Mouse (Mus musculus) cerebellum, postnatal 14 days (tissue): ENCODE data around the gene Hcfc2.
A peak's percentile ranks its signal among the peaks of the same experiment; 100 is the strongest.

ENCODE experiments used
- DNase-seq, 2 experiments: peaks; one replicate each; pipeline ENCODE4 v3.0.0; 2021; ENCODE audit warnings: mixed read lengths in 2 of 2

Gene Hcfc2

GRCm38 (mm10) chr10:82777075-82777474, 81.1 kb downstream of the Hcfc2 start:
- no peak for DNase-seq

GRCm38 (mm10) chr10:82777886-82778285, 81.9 kb downstream of the Hcfc2 start:
- peak in 1 of 2 experiments; percentile 52 for DNase-seq

- DNase-seq, result no peak
Measured at GRCm38 (mm10) chr10:82778791-82779549, 83.0 kb downstream of the Hcfc2 start.

- no peak for DNase-seq
Measured at GRCm38 (mm10) chr10:82779831-82780230, 83.9 kb downstream of the Hcfc2 start.

GRCm38 (mm10) chr10:82780322-82780721, 84.4 kb downstream of the Hcfc2 start:
- no peak for DNase-seq

- DNase-seq, result no peak
Measured at GRCm38 (mm10) chr10:82780816-82781215, 84.9 kb downstream of the Hcfc2 start.

- DNase-seq, result no peak
Measured at GRCm38 (mm10) chr10:82782472-82782871, 86.5 kb downstream of the Hcfc2 start.

- DNase-seq, result no peak
Measured at GRCm38 (mm10) chr10:82789181-82789580, 93.2 kb downstream of the Hcfc2 start.

GRCm38 (mm10) chr10:82790504-82790903, 94.5 kb downstream of the Hcfc2 start:
- no peak for DNase-seq

- no peak for DNase-seq
Measured at GRCm38 (mm10) chr10:82791713-82792112, 95.8 kb downstream of the Hcfc2 start.
